Mouse (Mus musculus): ENCODE results near the gene Bpifb4.

- no peak for TF ChIP-seq CTCF (IDR thresholded peaks at IDR 0.05; ENCODE audit: insufficient read depth, low read length)
- no peak for TF ChIP-seq POLR2A (IDR thresholded peaks at IDR 0.05; ENCODE audit: borderline replicate concordance, extremely low read depth, low read depth, low read length)
These were observed 2.7 kb upstream of the Bpifb4 start for GRCm38 (mm10) chr2:153935348-153935747.
